Mouse (Mus musculus) intestine, embryonic 14.5 days (tissue): ENCODE data around the gene Sdha. TPM values are rescaled to one million over a fixed set of nuclear protein-coding genes. Genes with fewer than 3 reads are reported as not detected.

Source experiments
- ATAC-seq: fragments of 200-750 bp; cut with Nextera tagmentation; replicated peaks from 2 replicates; pipeline ENCODE4 v1.8.0; 2017; ENCODE audit warnings: low read depth, moderate number of reproducible peaks, moderate TSS enrichment, moderate library complexity; ENCODE audit not compliant: low FRiP score, low TSS enrichment
- DNase-seq: peaks from one replicate; pipeline ENCODE4 v3.0.0-alpha.2; 2018; ENCODE audit warnings: low spot score
- H3K27ac ChIP-seq: fragments of 300-500 bp; sonication (generic); 2 replicates; pipeline ENCODE4 v1.5.1; 2014; ENCODE audit warnings: low read depth, mild to moderate bottlenecking, control low read depth
- H3K27me3 ChIP-seq: fragments of 300-500 bp; sonication (generic); replicated peaks from 2 replicates; pipeline ENCODE4 v1.6.1; 2014; ENCODE audit warnings: low read length, control low read depth; ENCODE audit not compliant: control insufficient read depth, insufficient read depth
- H3K36me3 ChIP-seq: fragments of 300-500 bp; sonication (generic); 2 replicates; pipeline ENCODE4 v1.6.1; 2014; ENCODE audit warnings: low read length, control low read depth; ENCODE audit not compliant: control insufficient read depth, insufficient read depth
- H3K4me1 ChIP-seq: fragments of 300-500 bp; sonication (generic); replicated peaks from 2 replicates; pipeline ENCODE4 v1.6.1; 2014; ENCODE audit warnings: low read length, control low read depth, mixed read lengths; ENCODE audit not compliant: control insufficient read depth, insufficient read depth
- H3K4me2 ChIP-seq: fragments of 300-500 bp; sonication (generic); 2 replicates; pipeline ENCODE4 v1.6.1; 2014; ENCODE audit warnings: low read length
- H3K4me3 ChIP-seq: fragments of 300-500 bp; sonication (generic); 2 replicates; pipeline ENCODE4 v1.5.1; 2014; ENCODE audit warnings: low read depth, low read length, control low read depth, mixed read lengths
- H3K9ac ChIP-seq: fragments of 300-500 bp; sonication (generic); 2 replicates; pipeline ENCODE4 v1.6.1; 2014; ENCODE audit warnings: mild to moderate bottlenecking, low read length
- H3K9me3 ChIP-seq: fragments of 300-500 bp; sonication (generic); 2 replicates; pipeline ENCODE4 v1.6.1; 2016; ENCODE audit warnings: low read length, control low read depth; ENCODE audit not compliant: control insufficient read depth
- WGBS: fragments of 180-500 bp; shearing (Covaris S2); extraction: QIAGEN DNeasy Blood & Tissue Kit; methylation state at CpG from one replicate; pipeline ENCODE4 v1.1.7; 2014; 5-methylcytosine and 5-hydroxymethylcytosine counted together
- polyA plus RNA-seq: library from polyadenylated mRNA; unstranded; fragments of >200 nt; fragmentation: Nextera tagmentation; extraction: Ambion mirVana; gene quantifications from 2 replicates; pipeline ENCODE4 v1.2.1, GENCODE M21; 2014

The Sdha gene
- polyA plus RNA-seq, 1 experiment from 2014 or later = 243 TPM

GRCm38 (mm10) chr13:74292167-74292566, 57.9 kb downstream of the Sdha start, which contains the start of gene Ahrr:
Gene Ahrr, minus strand, starts transcription at chr13:74292331.
- 1% methylated on average over 27 of the region's 27 CpGs for WGBS
- Histone ChIP-seq H3K4me3 (peak within 1 kb of the TSS; percentile 8; the same call in 1 of the 2 replicates), H3K4me2 (peak within 1 kb of the TSS; percentile 44), H3K36me3 (no peaks in the 10 kb centered on the region), H3K27ac (no peak within 1 kb of the TSS), H3K4me1 (no peaks in the 10 kb centered on the region), H3K9me3 (no peaks in the 10 kb centered on the region), H3K27me3 (peaks cover 10% of the 10 kb centered on the region; the same call in 1 of the 2 replicates), H3K9ac (no peak within 1 kb of the TSS)
- peak; percentile 79 for DNase-seq
- ATAC-seq = peak; percentile 53; the same call in 1 of the 2 replicates

DNA sequence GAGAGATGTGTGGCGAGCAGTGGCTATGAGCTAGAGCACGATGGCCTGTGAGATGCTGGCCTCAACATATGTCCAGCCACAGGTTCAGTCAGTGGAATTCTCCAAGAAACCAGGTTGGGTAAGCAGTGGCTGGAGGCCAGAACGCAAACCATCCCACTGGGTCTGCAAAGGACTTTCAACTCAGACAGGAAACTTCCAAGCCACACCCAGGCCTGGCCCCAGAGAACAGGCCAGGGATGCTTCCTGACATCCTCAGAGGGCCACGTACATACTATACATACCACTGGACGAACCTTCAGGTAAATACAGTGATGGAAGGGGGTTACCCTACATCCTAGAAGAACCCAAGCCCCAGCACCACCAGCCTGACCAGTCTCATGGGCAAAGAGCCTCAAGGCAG, 60.4 kb downstream of the Sdha start:
- Histone ChIP-seq H3K4me2 (no peak overlapping the region), H3K27me3 (peaks cover 10% of the 10 kb centered on the region; the same call in 1 of the 2 replicates), H3K9me3 (no peaks in the 10 kb centered on the region), H3K9ac (no peak overlapping the region), H3K4me1 (no peaks in the 10 kb centered on the region), H3K27ac (no peak overlapping the region), H3K36me3 (no peaks in the 10 kb centered on the region), H3K4me3 (no peak overlapping the region)
- DNase-seq (no peak), ATAC-seq (no peak)
- WGBS = 90% methylated on average over 5 of the region's 5 CpGs

DNA sequence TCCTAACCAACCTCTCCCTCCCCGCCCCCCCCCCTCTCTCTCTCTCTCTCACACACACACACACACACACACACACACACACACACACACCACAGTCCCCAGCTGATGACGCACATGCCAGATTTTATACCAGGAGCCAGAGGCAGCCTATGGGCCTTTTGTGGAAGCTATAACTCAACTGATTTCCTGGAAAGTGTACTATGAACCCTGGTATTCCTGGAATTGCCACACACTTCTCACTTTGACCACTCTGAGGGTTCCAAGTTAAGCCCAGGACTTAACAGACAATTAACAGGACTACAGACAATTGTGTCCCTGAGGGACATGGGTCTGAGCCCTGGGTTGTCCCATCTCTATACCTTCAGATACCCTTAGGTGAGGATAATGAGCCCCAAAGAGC, 67.8 kb downstream of the Sdha start:
- DNase-seq = no peak
- no peak overlapping the region for H3K27ac ChIP-seq
- ATAC-seq = no peak
- H3K4me1 ChIP-seq = no peaks in the 10 kb centered on the region
- H3K9me3 ChIP-seq = no peaks in the 10 kb centered on the region
- H3K4me2 ChIP-seq = no peak overlapping the region
- H3K27me3 ChIP-seq = no peaks in the 10 kb centered on the region
- no peaks in the 10 kb centered on the region for H3K36me3 ChIP-seq
- H3K9ac ChIP-seq = no peak overlapping the region
- H3K4me3 ChIP-seq = no peak overlapping the region
- WGBS = 78% methylated on average over 1 of the region's 2 CpGs

DNA sequence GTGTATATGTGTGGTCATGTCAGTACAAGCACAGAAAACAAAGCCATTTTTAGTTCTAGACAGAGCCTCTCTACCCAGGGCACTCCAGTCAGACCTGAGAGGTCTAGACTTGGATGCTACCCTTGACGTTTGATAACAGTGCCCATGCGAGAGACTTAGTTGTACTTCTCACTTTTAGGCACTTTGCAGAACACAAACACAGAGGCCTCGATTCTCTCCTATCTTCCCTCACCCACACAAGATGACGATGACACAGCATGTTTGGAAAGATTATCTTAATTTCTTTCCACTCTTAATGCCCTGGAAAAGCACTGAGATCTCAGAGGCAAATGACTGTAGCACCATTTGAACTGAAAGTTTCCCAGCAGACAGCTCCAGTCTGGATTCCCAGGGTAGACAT, 74.4 kb downstream of the Sdha start:
- H3K9ac ChIP-seq = no peak overlapping the region
- no peak overlapping the region for H3K4me2 ChIP-seq
- ATAC-seq = no peak
- no peaks in the 10 kb centered on the region for H3K9me3 ChIP-seq
- H3K36me3 ChIP-seq = no peaks in the 10 kb centered on the region
- H3K4me1 ChIP-seq = no peaks in the 10 kb centered on the region
- 76% methylated on average over 4 of the region's 4 CpGs for WGBS
- H3K4me3 ChIP-seq = no peak overlapping the region
- DNase-seq = no peak
- H3K27ac ChIP-seq = no peak overlapping the region
- H3K27me3 ChIP-seq = no peaks in the 10 kb centered on the region

Other genes with a start within 250 kb of the Sdha start
- 0.11 and 0.47 TPM in 2 replicates for gene Slc9a3, start 228.8 kb downstream of the Sdha start, polyA plus RNA-seq
- 75.7 and 76.8 TPM in 2 replicates for gene Exoc3, start 141.5 kb downstream of the Sdha start, polyA plus RNA-seq
- 0.30 and 0.64 TPM in 2 replicates for gene Ahrr, start 57.9 kb downstream of the Sdha start, polyA plus RNA-seq
- 173 and 179 TPM in 2 replicates for gene Pdcd6, start 32.7 kb downstream of the Sdha start, polyA plus RNA-seq
- 46.6 and 50.9 TPM in 2 replicates for gene Ccdc127, start within 50 bp of the Sdha start, polyA plus RNA-seq
- not detected in 2 replicates for gene Lrrc14b, start 13.7 kb upstream of the Sdha start, polyA plus RNA-seq
- 4.5 and 6.3 TPM in 2 replicates for gene Zfp72, start 40.6 kb upstream of the Sdha start, polyA plus RNA-seq
- gene Ftl1-ps1, start 49.4 kb upstream of the Sdha start, polyA plus RNA-seq = 69.9 and 73.1 TPM in 2 replicates
- gene Zfp825, start 143.7 kb upstream of the Sdha start, polyA plus RNA-seq = 16.1 and 20.3 TPM in 2 replicates